Mouse (Mus musculus): ENCODE measurements at regions not wholly inside any gene's neighbourhood (a gene's known extent, or its start where the extent isn't known, plus 50 kb on each side); places are given as distances from the start of the nearest gene placed in this dataset.

DNA sequence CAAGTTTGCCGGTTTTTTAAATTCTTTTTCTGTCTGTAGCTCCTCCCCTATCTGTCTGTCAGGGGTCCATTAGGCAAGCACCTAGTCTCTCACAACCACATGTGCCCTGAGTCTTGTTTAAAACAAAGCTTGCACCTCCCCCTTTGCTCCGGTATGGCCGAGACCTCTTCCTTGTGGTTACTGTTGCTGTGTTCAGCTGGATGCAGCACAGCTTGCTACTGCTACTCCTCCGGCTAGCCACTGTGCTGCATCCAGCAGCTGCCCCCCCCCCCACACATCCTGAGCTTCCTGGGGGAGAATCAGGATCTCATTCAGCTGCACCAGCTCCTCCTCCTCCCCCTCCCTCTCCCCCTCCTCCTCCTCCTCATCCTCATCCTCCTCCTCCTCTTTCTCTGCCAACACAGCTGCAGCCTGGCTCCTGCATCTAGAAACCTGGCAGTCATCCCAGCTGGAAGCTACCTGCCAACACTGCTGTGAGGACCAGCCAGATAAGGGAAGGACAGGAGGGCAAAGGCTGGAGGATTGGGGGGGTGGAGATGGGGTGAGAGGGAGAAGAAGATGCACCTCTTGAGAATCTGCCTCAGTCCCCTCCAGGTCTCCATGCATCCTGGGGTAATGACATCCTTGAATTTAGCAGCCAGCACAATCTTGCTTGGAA is 114.8 kb upstream of the Tmem260 start:
- in situ Hi-C loops (cut with MboI; ENCODE audit: low pct_unique_long_range_greater_than_20kb in 1 of 2, low sequenced_read_pairs in 2 of 2, unreplicated experiment in 1 of 2), result no loop called here

- in situ Hi-C loops (cut with MboI; ENCODE audit: low pct_unique_long_range_greater_than_20kb in 1 of 2, low sequenced_read_pairs in 2 of 2, unreplicated experiment in 1 of 2), result no loop called here
Measured at GRCm38 (mm10) chr14:48331623-48332000, 114.3 kb upstream of the Tmem260 start.

DNA sequence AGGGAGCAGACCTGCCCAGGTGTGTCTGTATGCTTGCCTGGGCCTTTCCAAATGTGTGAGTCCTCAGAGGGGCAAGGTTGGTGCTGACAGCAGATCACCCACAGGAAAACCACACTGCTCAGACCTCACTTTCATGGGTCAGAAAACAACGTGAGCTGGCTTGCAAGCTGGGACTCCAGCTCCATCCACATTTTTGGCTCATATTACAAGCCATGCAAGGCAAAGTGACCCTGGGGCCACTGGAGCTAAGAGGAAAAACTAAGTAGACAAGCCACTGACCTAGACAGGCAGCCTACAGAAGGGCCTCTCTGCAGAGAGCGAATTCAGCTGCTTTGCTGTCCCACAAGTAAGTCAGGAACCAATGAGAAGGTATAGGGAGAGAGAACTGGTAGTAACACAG is 113.7 kb upstream of the Tmem260 start:
- in situ Hi-C loops (cut with MboI; ENCODE audit: low pct_unique_long_range_greater_than_20kb in 1 of 2, low sequenced_read_pairs in 2 of 2, unreplicated experiment in 1 of 2), result no loop called here

DNA sequence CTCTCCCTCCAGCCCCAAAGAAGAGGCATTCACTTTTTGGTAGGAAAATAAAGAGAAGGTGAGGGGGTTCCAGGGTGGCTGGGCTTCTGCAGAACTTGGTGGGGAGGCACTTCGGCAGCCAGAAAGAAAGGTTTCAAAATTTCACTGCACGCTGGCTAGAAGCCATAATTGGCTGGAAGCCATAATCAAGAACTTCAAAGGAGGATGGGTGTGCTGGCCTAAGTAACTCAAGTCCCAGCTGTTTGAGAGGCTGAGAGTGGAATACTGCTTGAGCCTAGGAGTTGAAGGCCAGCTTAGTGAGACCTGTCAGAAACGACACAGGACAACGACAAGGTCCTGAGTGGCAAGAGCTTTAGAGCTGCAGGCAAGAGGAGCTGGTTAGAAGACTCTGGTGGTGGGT is 113.3 kb upstream of the Tmem260 start:
- in situ Hi-C loops (cut with MboI; ENCODE audit: low pct_unique_long_range_greater_than_20kb in 1 of 2, low sequenced_read_pairs in 2 of 2, unreplicated experiment in 1 of 2), result no loop called here

- in situ Hi-C loops (cut with MboI; ENCODE audit: low pct_unique_long_range_greater_than_20kb in 1 of 2, low sequenced_read_pairs in 2 of 2, unreplicated experiment in 1 of 2), result no loop called here
Measured at GRCm38 (mm10) chr14:48334106-48334809, 111.7 kb upstream of the Tmem260 start.

GRCm38 (mm10) chr14:48339434-48339833 is 106.5 kb upstream of the Tmem260 start:
- in situ Hi-C loops (cut with MboI; ENCODE audit: low pct_unique_long_range_greater_than_20kb in 1 of 2, low sequenced_read_pairs in 2 of 2, unreplicated experiment in 1 of 2), result no loop called here

GRCm38 (mm10) chr14:48342944-48343343 is 103.0 kb upstream of the Tmem260 start:
- in situ Hi-C loops (cut with MboI; ENCODE audit: low pct_unique_long_range_greater_than_20kb in 1 of 2, low sequenced_read_pairs in 2 of 2, unreplicated experiment in 1 of 2), result no loop called here

DNA sequence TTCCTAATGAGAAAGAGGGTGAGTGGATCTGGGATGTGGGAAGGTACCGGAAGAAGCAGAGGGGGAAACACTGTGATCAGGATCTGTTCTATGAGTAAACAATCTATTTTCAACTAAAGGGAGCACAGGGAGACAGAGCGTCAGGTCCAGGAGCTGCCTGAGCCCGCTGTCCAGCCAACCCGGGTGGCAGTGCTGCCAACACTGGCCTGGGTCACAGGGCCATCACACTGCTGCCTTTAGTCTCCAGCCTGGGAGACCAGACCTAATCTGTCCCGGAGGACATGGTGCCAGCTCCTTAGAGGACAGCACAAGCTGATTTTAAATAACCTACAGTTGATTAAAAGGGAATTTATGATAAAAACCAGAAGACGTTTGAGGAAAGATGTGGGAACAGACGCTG is 100.0 kb upstream of the Tmem260 start:
- in situ Hi-C loops (cut with MboI; ENCODE audit: low pct_unique_long_range_greater_than_20kb in 1 of 2, low sequenced_read_pairs in 2 of 2, unreplicated experiment in 1 of 2), result no loop called here

DNA sequence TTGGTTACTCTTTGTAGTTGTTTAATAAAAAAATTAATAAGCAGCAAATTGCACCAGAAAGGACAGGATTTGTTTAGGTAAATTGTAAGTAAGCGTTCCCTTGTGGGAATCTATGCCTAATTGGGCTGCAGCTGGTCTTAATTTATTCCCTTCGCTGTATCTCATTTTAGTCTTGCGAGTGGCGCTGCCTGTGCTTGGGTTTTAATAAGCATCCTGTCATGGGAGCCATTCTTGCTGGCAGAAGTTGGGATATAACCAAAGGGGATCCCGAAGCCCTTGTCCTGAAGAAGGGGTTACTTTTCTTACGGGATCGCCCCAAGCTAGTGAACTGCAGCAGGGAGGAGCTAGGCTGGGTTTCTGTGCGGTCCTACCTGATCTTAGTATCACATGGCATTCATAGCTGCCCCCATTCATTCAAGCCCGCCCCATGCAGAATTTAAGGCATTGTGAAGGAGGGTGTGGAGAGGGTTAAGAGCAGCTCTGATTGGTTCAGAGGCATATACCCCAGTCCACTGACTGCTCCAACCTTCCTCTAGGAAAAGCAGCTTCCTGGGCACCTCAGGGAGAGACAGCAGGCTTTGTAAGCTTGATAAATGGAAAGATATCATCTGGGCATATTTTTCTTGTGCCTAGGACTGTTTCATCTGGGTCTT is 96.4 kb upstream of the Tmem260 start:
- in situ Hi-C loops (cut with MboI; ENCODE audit: low pct_unique_long_range_greater_than_20kb in 1 of 2, low sequenced_read_pairs in 2 of 2, unreplicated experiment in 1 of 2), result loop anchor here in 1 of 2 experiments (10.0 to 25.0 kb wide), 2 partner anchors 595 to 762 kb away; no protein-coding TSS in a partner anchor

GRCm38 (mm10) chr14:48351652-48352051 is 94.3 kb upstream of the Tmem260 start:
- in situ Hi-C loops (cut with MboI; ENCODE audit: low pct_unique_long_range_greater_than_20kb in 1 of 2, low sequenced_read_pairs in 2 of 2, unreplicated experiment in 1 of 2), result loop anchor here in 1 of 2 experiments (10.0 to 25.0 kb wide), 2 partner anchors 597 to 764 kb away; no protein-coding TSS in a partner anchor

GRCm38 (mm10) chr14:48352825-48353224 is 93.1 kb upstream of the Tmem260 start:
- in situ Hi-C loops (cut with MboI; ENCODE audit: low pct_unique_long_range_greater_than_20kb in 1 of 2, low sequenced_read_pairs in 2 of 2, unreplicated experiment in 1 of 2), result loop anchor here in 1 of 2 experiments (10.0 to 25.0 kb wide), 2 partner anchors 598 to 766 kb away; no protein-coding TSS in a partner anchor

GRCm38 (mm10) chr14:48354176-48354575 is 91.7 kb upstream of the Tmem260 start:
- in situ Hi-C loops (cut with MboI; ENCODE audit: low pct_unique_long_range_greater_than_20kb in 1 of 2, low sequenced_read_pairs in 2 of 2, unreplicated experiment in 1 of 2), result loop anchor here in 1 of 2 experiments (10.0 to 25.0 kb wide), 2 partner anchors 599 to 767 kb away; no protein-coding TSS in a partner anchor

- in situ Hi-C loops (cut with MboI; ENCODE audit: low pct_unique_long_range_greater_than_20kb in 1 of 2, low sequenced_read_pairs in 2 of 2, unreplicated experiment in 1 of 2), result loop anchor here in 1 of 2 experiments (10.0 to 25.0 kb wide), 2 partner anchors 603 to 770 kb away; no protein-coding TSS in a partner anchor
Measured at GRCm38 (mm10) chr14:48357441-48357840, 88.5 kb upstream of the Tmem260 start.

- in situ Hi-C loops (cut with MboI; ENCODE audit: low pct_unique_long_range_greater_than_20kb in 1 of 2, low sequenced_read_pairs in 2 of 2, unreplicated experiment in 1 of 2), result loop anchor here in 1 of 2 experiments (10.0 to 25.0 kb wide), 2 partner anchors 604 to 771 kb away; no protein-coding TSS in a partner anchor
Measured at GRCm38 (mm10) chr14:48358487-48359159, 87.3 kb upstream of the Tmem260 start.

DNA sequence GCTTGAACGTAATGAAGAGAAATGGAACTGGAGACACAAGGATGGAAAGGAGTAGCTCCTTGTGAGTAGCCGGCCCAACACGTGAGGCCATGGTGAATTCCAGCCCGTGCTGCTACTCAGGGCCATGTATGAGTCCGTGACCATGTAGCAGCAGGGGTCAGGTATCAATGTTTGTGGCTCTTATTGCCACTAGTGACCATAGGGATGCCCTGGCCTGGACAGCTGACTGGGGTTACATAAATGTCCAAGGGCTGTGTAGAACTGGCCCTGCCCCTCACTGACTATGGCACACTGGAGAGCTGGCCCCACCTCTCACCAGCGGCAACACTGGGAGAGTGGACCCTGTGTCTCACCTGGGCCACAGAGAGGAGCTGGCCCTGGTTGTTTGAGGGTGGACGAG is 84.1 kb upstream of the Tmem260 start:
- in situ Hi-C loops (cut with MboI; ENCODE audit: low pct_unique_long_range_greater_than_20kb in 1 of 2, low sequenced_read_pairs in 2 of 2, unreplicated experiment in 1 of 2), result loop anchor here in 1 of 2 experiments (25.0 kb wide), 1 partner anchor 775 kb away; no protein-coding TSS in a partner anchor

DNA sequence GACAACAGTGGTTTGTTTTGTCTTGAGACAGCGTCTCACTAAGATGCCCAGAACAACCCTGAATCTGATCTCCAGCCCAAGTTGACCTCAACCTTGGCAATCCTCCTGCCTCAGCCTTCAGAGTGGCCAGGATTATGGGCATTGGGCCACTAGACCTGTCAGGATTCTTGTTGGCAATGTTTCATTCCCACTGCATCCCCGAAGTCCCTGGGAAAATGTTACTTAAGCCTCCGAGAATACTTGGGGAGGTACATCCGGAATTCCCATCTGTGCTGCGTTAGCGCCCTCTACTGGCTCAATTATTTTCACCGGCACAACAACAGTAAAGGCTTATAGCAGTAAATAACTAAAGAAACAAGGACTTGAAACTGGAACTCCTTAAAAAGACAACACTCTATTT is 78.9 kb upstream of the Tmem260 start:
- in situ Hi-C loops (cut with MboI; ENCODE audit: low pct_unique_long_range_greater_than_20kb in 1 of 2, low sequenced_read_pairs in 2 of 2, unreplicated experiment in 1 of 2), result loop anchor here (5.0 to 25.0 kb wide), 3 partner anchors 125 to 780 kb away; no protein-coding TSS in a partner anchor

DNA sequence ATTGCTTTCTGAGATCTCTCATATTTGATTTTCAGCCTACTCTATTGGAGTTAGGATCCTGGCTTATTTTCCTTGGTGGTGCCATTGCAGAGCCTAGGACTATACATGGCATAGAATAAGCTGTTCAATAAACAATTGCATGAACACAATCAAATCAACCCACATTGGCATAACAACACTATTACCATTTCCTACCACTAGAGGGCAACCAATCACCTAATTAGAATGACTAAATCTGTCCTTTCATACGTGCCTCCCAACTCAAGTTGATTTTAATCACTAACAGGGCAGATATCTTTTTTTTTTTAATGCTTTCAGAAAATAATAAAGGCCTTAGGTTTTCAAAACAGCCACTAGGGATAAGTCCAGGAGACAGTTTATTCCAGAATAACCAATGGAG is 75.6 kb upstream of the Tmem260 start:
- in situ Hi-C loops (cut with MboI; ENCODE audit: low pct_unique_long_range_greater_than_20kb in 1 of 2, low sequenced_read_pairs in 2 of 2, unreplicated experiment in 1 of 2), result loop anchor here in 1 of 2 experiments (10.0 to 25.0 kb wide), 2 partner anchors 114 to 783 kb away; no protein-coding TSS in a partner anchor

DNA sequence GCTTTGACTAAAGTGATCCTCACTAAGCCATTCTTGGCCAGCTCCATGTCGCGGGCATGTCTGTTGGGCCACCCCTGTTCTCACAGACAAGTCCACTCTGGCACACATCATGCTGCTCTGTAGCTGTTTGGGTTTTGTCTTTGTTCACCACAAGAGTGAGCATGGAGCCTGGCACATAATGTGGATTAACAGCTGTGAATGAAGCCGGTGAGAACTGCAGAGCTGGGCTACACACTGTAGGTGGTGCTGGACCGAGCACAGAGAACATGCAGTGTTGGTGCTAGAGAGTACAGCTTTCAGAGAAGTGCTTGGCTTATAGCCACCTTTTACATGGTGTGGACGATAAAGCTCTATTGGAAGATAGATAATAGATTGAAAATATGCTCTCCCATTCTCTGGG is 74.2 kb upstream of the Tmem260 start:
- in situ Hi-C loops (cut with MboI; ENCODE audit: low pct_unique_long_range_greater_than_20kb in 1 of 2, low sequenced_read_pairs in 2 of 2, unreplicated experiment in 1 of 2), result loop anchor here in 1 of 2 experiments (10.0 to 25.0 kb wide), 2 partner anchors 113 to 784 kb away; no protein-coding TSS in a partner anchor
